Mouse (Mus musculus): ENCODE data around the gene Carmil2. TPM values are rescaled to one million over a fixed set of nuclear protein-coding genes. Genes with fewer than 3 reads are reported as not detected.

Carmil2 gene
- polyA plus RNA-seq, 1 experiment, result 62.1 TPM

DNA sequence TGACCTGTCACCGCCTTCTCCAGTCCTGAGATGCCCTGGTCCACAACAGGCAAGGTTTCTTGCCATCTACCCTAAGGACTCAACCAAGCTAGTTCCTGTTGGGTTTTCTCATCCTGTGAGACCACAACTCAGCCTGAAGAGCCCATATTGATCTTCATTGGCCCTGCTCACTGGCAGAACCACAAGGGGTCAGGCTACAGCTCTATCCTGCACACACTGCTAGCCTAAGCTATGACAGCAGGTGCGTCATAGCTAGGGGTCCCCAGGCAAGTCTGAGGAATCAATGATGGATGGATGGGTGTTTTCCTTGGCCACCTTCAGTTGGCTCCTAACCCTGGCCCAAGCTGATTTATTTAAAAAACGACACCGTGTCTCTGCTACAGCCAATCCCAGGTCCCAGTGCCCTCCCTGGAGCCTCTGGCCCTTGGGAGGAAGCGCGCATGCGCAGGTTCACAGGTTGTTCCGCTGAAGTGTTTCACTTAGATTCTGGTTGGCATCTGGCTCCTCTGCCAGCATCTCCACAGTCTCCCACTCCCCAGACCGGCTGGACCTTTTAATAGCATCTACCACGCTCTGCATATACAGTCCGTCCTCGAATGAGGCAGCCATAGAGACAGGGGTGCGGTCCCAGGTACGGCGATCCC lies 30.4 kb downstream of the Carmil2 start:
- TF ChIP-seq POLR2A (IDR thresholded peaks at IDR 0.05; ENCODE audit: low read depth, low read length) (no peak), CTCF (IDR thresholded peaks at IDR 0.05; ENCODE audit: extremely low read depth, insufficient read depth, insufficient read length, insufficient replicate concordance) (no peak)
- Histone ChIP-seq H3K4me1 (ENCODE audit: control insufficient read depth, insufficient read depth, insufficient read length) (no peaks in the 10 kb centered on the region), H3K27me3 (ENCODE audit: control insufficient read depth, insufficient read depth, low read length) (no peaks in the 10 kb centered on the region), H3K36me3 (ENCODE audit: control insufficient read depth, insufficient read depth, low read length) (no peaks in the 10 kb centered on the region), H3K4me3 (ENCODE audit: extremely low read depth, insufficient read depth, insufficient read length) (no peak overlapping the region), H3K27ac (ENCODE audit: insufficient read depth, low read length) (no peak overlapping the region)
- no peak for DNase-seq (ENCODE audit: low read depth in 1 of 2, low spot score in 2 of 2)
- WGBS, result 96% methylated on average over 15 of the region's 15 CpGs

GRCm38 (mm10) chr8:105719637-105720036 lies 33.6 kb downstream of the Carmil2 start:
- no peak overlapping the region for H3K4me3 ChIP-seq (ENCODE audit: extremely low read depth, insufficient read depth, insufficient read length)
- no peaks in the 10 kb centered on the region for H3K4me1 ChIP-seq (ENCODE audit: control insufficient read depth, insufficient read depth, insufficient read length)
- DNase-seq (ENCODE audit: low read depth in 1 of 2, low spot score in 2 of 2), result no peak
- TF ChIP-seq POLR2A (IDR thresholded peaks at IDR 0.05; ENCODE audit: low read depth, low read length) (no peak), CTCF (IDR thresholded peaks at IDR 0.05; ENCODE audit: extremely low read depth, insufficient read depth, insufficient read length, insufficient replicate concordance) (no peak)
- no peaks in the 10 kb centered on the region for H3K27me3 ChIP-seq (ENCODE audit: control insufficient read depth, insufficient read depth, low read length)
- 83% methylated on average over 4 of the region's 4 CpGs for WGBS
- H3K36me3 ChIP-seq (ENCODE audit: control insufficient read depth, insufficient read depth, low read length), result no peaks in the 10 kb centered on the region
- no peak overlapping the region for H3K27ac ChIP-seq (ENCODE audit: insufficient read depth, low read length)

DNA sequence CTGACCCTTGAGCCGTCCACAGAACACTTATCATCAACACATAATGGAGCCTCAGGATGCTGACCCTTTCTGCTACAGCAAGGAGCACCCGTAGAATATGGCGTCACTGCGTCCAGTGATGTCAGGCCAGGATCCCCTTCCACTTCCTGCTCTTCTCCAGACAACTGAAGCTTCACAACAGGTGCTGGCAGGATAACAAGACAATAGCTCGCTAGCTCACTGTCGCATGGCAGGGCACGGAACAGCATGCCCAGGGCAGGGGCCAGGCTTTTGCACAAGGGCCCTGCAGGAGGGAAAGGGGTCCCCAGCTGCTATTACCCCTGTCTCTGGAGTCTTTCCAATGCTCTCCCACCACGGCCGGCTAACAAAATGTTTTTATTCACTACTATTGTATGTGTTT lies 36.8 kb downstream of the Carmil2 start:
- no peak overlapping the region for H3K4me3 ChIP-seq (ENCODE audit: extremely low read depth, insufficient read depth, insufficient read length)
- no peak overlapping the region for H3K27ac ChIP-seq (ENCODE audit: insufficient read depth, low read length)
- H3K36me3 ChIP-seq (ENCODE audit: control insufficient read depth, insufficient read depth, low read length), result no peaks in the 10 kb centered on the region
- DNase-seq (ENCODE audit: low read depth in 1 of 2, low spot score in 2 of 2), result no peak
- no peaks in the 10 kb centered on the region for H3K4me1 ChIP-seq (ENCODE audit: control insufficient read depth, insufficient read depth, insufficient read length)
- 92% methylated on average over 9 of the region's 9 CpGs for WGBS
- H3K27me3 ChIP-seq (ENCODE audit: control insufficient read depth, insufficient read depth, low read length), result no peaks in the 10 kb centered on the region
- TF ChIP-seq POLR2A (IDR thresholded peaks at IDR 0.05; ENCODE audit: low read depth, low read length), result no peak
- TF ChIP-seq CTCF (IDR thresholded peaks at IDR 0.05; ENCODE audit: extremely low read depth, insufficient read depth, insufficient read length, insufficient replicate concordance), result no peak

DNA sequence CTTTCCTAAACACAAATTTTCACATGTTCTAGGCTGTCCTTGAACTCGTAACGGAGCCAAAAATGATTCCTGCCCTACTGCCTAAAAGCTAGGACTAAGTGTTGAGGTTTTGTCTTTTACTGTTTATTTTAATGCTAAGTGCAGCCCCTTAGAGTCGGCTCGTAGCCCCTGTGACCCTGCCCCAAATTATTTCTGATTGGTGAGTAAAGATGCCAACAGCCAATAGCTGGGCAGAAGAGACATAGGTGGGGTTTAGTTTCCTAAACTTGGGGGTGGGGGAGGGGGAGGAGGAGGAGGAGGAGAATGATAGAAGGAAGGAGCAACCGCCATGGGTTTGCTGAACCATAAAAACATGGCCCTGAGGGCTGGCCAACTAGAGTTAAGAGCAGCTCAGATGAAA lies 39.7 kb downstream of the Carmil2 start:
- H3K36me3 ChIP-seq (ENCODE audit: control insufficient read depth, insufficient read depth, low read length), result no peaks in the 10 kb centered on the region
- no peak overlapping the region for H3K27ac ChIP-seq (ENCODE audit: insufficient read depth, low read length)
- no peak for TF ChIP-seq CTCF (IDR thresholded peaks at IDR 0.05; ENCODE audit: extremely low read depth, insufficient read depth, insufficient read length, insufficient replicate concordance)
- no peak for TF ChIP-seq POLR2A (IDR thresholded peaks at IDR 0.05; ENCODE audit: low read depth, low read length)
- 87% methylated on average over 5 of the region's 5 CpGs for WGBS
- no peaks in the 10 kb centered on the region for H3K27me3 ChIP-seq (ENCODE audit: control insufficient read depth, insufficient read depth, low read length)
- DNase-seq (ENCODE audit: low read depth in 1 of 2, low spot score in 2 of 2), result no peak
- no peaks in the 10 kb centered on the region for H3K4me1 ChIP-seq (ENCODE audit: control insufficient read depth, insufficient read depth, insufficient read length)
- H3K4me3 ChIP-seq (ENCODE audit: extremely low read depth, insufficient read depth, insufficient read length), result no peak overlapping the region

DNA sequence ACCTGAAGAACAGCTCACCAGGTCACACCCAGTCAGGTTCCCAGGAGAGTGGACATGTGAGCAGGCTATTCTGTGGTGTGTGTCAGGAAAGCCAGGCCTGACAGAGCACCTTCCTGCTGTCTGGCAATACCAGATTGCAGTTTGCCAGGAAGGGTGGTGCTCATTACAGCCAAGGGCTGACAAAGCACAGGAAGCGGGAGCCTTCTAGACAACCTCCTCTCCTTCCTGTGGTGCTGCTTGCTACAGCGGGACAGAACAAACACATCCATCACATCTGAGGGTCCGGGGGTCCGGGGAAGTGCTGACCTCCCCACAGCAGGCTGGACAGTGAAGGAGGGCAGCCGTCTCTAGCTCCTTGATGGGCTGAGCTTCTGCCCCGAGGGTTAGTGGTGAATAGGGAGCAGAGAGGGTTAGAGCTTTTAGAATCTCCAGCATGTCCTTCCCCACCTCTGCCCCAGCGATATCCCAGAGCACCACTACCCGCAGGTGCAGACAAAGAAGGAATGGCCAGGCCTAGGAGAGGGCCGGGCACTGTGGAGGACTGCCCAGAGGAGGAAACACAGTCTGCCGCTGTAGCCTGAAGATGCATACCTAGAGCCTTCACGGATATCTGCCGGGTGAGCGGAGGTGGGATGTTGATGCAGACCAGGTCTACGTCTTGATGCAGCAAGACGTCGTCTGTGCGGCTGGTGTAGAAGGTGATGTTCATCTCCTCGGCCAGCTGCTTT lies 41.5 kb downstream of the Carmil2 start:
- H3K36me3 ChIP-seq (ENCODE audit: control insufficient read depth, insufficient read depth, low read length), result no peaks in the 10 kb centered on the region
- 61% methylated on average over 18 of the region's 18 CpGs for WGBS
- peak overlapping the region; percentile 63 for H3K27ac ChIP-seq (ENCODE audit: insufficient read depth, low read length)
- no peak overlapping the region for H3K4me3 ChIP-seq (ENCODE audit: extremely low read depth, insufficient read depth, insufficient read length)
- DNase-seq (ENCODE audit: low read depth in 1 of 2, low spot score in 2 of 2), result peak in 1 of 2 experiments; percentile 23
- H3K4me1 ChIP-seq (ENCODE audit: control insufficient read depth, insufficient read depth, insufficient read length), result no peaks in the 10 kb centered on the region
- no peaks in the 10 kb centered on the region for H3K27me3 ChIP-seq (ENCODE audit: control insufficient read depth, insufficient read depth, low read length)
- TF ChIP-seq CTCF (IDR thresholded peaks at IDR 0.05; ENCODE audit: extremely low read depth, insufficient read depth, insufficient read length, insufficient replicate concordance) (no peak), POLR2A (IDR thresholded peaks at IDR 0.05; ENCODE audit: low read depth, low read length) (no peak)

DNA sequence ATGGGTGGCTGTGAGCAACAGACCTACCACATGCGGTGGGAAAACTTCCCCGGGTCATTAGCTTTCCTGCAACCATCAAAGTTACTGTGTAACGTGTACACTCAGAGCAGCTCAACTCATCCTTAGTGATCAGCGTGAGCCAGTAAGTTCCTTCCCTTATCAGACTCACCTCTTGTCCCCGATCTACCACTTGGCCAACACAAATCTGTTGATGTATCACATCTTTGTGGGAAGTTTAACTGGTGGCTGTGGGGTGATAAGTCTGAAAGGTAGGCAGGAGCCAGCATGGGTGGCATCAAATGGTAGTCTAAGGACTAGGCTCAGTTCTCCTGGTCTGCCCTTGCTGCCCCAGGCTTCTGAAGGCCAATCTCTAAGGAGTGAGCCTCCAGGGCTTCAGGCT lies 46.1 kb downstream of the Carmil2 start:
- WGBS, result 92% methylated on average over 5 of the region's 5 CpGs
- TF ChIP-seq CTCF (IDR thresholded peaks at IDR 0.05; ENCODE audit: extremely low read depth, insufficient read depth, insufficient read length, insufficient replicate concordance) (no peak), POLR2A (IDR thresholded peaks at IDR 0.05; ENCODE audit: low read depth, low read length) (no peak)
- no peak overlapping the region for H3K27ac ChIP-seq (ENCODE audit: insufficient read depth, low read length)
- no peaks in the 10 kb centered on the region for H3K36me3 ChIP-seq (ENCODE audit: control insufficient read depth, insufficient read depth, low read length)
- H3K27me3 ChIP-seq (ENCODE audit: control insufficient read depth, insufficient read depth, low read length), result no peaks in the 10 kb centered on the region
- H3K4me1 ChIP-seq (ENCODE audit: control insufficient read depth, insufficient read depth, insufficient read length), result no peaks in the 10 kb centered on the region
- H3K4me3 ChIP-seq (ENCODE audit: extremely low read depth, insufficient read depth, insufficient read length), result no peak overlapping the region
- DNase-seq (ENCODE audit: low read depth in 1 of 2, low spot score in 2 of 2), result no peak

DNA sequence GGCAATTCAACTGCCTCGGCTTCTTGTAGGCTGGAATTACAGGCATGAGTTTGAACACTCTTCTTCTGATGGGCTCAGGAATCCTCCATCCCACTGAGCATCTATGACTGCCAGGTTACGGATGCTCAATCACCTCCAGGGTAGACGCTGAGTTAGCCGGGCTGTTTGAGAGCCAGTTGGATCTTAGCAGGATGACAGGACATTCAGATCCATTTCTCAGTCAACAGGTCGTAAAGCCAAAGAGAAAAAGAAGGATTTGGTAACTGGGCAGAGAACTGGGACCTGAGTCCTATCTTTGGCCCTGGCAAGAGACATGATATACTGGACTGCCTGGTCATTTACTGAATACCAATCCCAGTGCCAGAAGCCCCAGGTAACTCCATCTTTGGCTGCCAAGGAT lies 53.1 kb downstream of the Carmil2 start:
- DNase-seq (ENCODE audit: low read depth in 1 of 2, low spot score in 2 of 2), result no peak
- no peak overlapping the region for H3K4me3 ChIP-seq (ENCODE audit: extremely low read depth, insufficient read depth, insufficient read length)
- no peak overlapping the region for H3K27ac ChIP-seq (ENCODE audit: insufficient read depth, low read length)
- H3K27me3 ChIP-seq (ENCODE audit: control insufficient read depth, insufficient read depth, low read length), result no peaks in the 10 kb centered on the region
- no peaks in the 10 kb centered on the region for H3K36me3 ChIP-seq (ENCODE audit: control insufficient read depth, insufficient read depth, low read length)
- H3K4me1 ChIP-seq (ENCODE audit: control insufficient read depth, insufficient read depth, insufficient read length), result no peaks in the 10 kb centered on the region
- no peak for TF ChIP-seq CTCF (IDR thresholded peaks at IDR 0.05; ENCODE audit: extremely low read depth, insufficient read depth, insufficient read length, insufficient replicate concordance)
- TF ChIP-seq POLR2A (IDR thresholded peaks at IDR 0.05; ENCODE audit: low read depth, low read length), result no peak
- 96% methylated on average over 5 of the region's 5 CpGs for WGBS
